Mouse (Mus musculus) thymus, adult 2 months (tissue): ENCODE results near the gene Hrh1. TPM values are rescaled to one million over a fixed set of nuclear protein-coding genes. Genes with fewer than 3 reads are reported as not detected.

Experiments used
- DNase-seq: peaks from one replicate; pipeline ENCODE4 v3.0.0; 2021
- H3K27ac ChIP-seq: fragments of 200-500 bp; 2 replicates; pipeline ENCODE4 v1.5.1; 2012; ENCODE audit warnings: low read length, control low read depth; ENCODE audit not compliant: control insufficient read depth, insufficient read depth
- H3K27me3 ChIP-seq: fragments of 200-500 bp; 2 replicates; pipeline ENCODE4 v1.6.1; 2012; ENCODE audit warnings: mild to moderate bottlenecking, low read length, moderate library complexity, mixed read lengths; ENCODE audit not compliant: control insufficient read depth, insufficient read depth
- H3K36me3 ChIP-seq: fragments of 200-500 bp; 2 replicates; pipeline ENCODE4 v1.6.1; 2012; ENCODE audit warnings: mild to moderate bottlenecking, low read length, moderate library complexity; ENCODE audit not compliant: control insufficient read depth, insufficient read depth
- H3K4me1 ChIP-seq: fragments of 200-500 bp; replicated peaks from 2 replicates; pipeline ENCODE4 v1.6.1; 2012; ENCODE audit warnings: low read length; ENCODE audit not compliant: control insufficient read depth, insufficient read depth
- H3K4me3 ChIP-seq: fragments of 200-500 bp; 2 replicates; pipeline ENCODE4 v1.5.1; 2012; ENCODE audit warnings: mild to moderate bottlenecking, low read length, control low read depth, moderate library complexity; ENCODE audit not compliant: control insufficient read depth, insufficient read depth
- CTCF ChIP-seq: fragments of 200-500 bp; IDR thresholded peaks from 2 replicates; pipeline ENCODE4 v1.5.1; 2012; ENCODE audit warnings: mild to moderate bottlenecking, control low read depth, low read length, moderate library complexity, borderline replicate concordance; ENCODE audit not compliant: control insufficient read depth, poor library complexity, insufficient read depth; ENCODE audit errors: extremely low read depth
- POLR2A ChIP-seq: fragments of 200-500 bp; IDR thresholded peaks from 2 replicates; pipeline ENCODE4 v1.6.1; 2012; ENCODE audit warnings: mild to moderate bottlenecking, low read length, control low read depth, moderate library complexity; ENCODE audit not compliant: control insufficient read depth, poor library complexity, insufficient read depth; ENCODE audit errors: extremely low read depth
- WGBS: fragments of 180-500 bp; shearing (Covaris S2); methylation state at CpG from one replicate; pipeline ENCODE4 v1.1.7; 2018; 5-methylcytosine and 5-hydroxymethylcytosine counted together
- polyA plus RNA-seq: library from polyadenylated mRNA; depleted of rRNA; stranded (reverse); fragments of >200 nt; gene quantifications from 2 replicates; pipeline ENCODE4 v1.2.3, GENCODE M21; 2012

Gene Hrh1
- polyA plus RNA-seq, 1 experiment: 0.27 TPM

GRCm38 (mm10) chr6:114394982-114395381 lies 2.8 kb upstream of the Hrh1 start:
- Histone ChIP-seq H3K36me3 (no peaks in the 10 kb centered on the region), H3K27ac (no peak overlapping the region), H3K27me3 (peaks cover 4% of the 10 kb centered on the region; the same call in 1 of the 2 replicates), H3K4me3 (no peak overlapping the region), H3K4me1 (no peaks in the 10 kb centered on the region)
- no peak for TF ChIP-seq POLR2A
- no peak for TF ChIP-seq CTCF
- WGBS: 31% methylated on average over 4 of the region's 4 CpGs
- no peak for DNase-seq

GRCm38 (mm10) chr6:114396605-114397004 lies 1.1 kb upstream of the Hrh1 start:
- WGBS: 78% methylated on average over 4 of the region's 4 CpGs
- H3K4me3 ChIP-seq: no peak overlapping the region
- H3K36me3 ChIP-seq: no peaks in the 10 kb centered on the region
- no peaks in the 10 kb centered on the region for H3K4me1 ChIP-seq
- TF ChIP-seq CTCF (no peak), POLR2A (no peak)
- no peak overlapping the region for H3K27ac ChIP-seq
- H3K27me3 ChIP-seq: peaks cover 4% of the 10 kb centered on the region; the same call in 1 of the 2 replicates
- no peak for DNase-seq

GRCm38 (mm10) chr6:114397280-114397679 lies 456 bp upstream of the Hrh1 start:
- peaks cover 4% of the 10 kb centered on the region; the same call in 1 of the 2 replicates for H3K27me3 ChIP-seq
- H3K4me1 ChIP-seq: no peaks in the 10 kb centered on the region
- TF ChIP-seq CTCF (no peak), POLR2A (no peak)
- no peaks in the 10 kb centered on the region for H3K36me3 ChIP-seq
- H3K27ac ChIP-seq: no peak overlapping the region
- no peak overlapping the region for H3K4me3 ChIP-seq
- 26% methylated on average over 11 of the region's 11 CpGs for WGBS
- no peak for DNase-seq

- H3K27ac ChIP-seq: no peak overlapping the region
- WGBS: 17% methylated on average over 9 of the region's 9 CpGs
- H3K4me1 ChIP-seq: no peaks in the 10 kb centered on the region
- H3K27me3 ChIP-seq: peaks cover 4% of the 10 kb centered on the region; the same call in 1 of the 2 replicates
- no peaks in the 10 kb centered on the region for H3K36me3 ChIP-seq
- H3K4me3 ChIP-seq: no peak overlapping the region
- TF ChIP-seq CTCF (no peak), POLR2A (no peak)
- no peak for DNase-seq
These were observed 890 bp downstream of the Hrh1 start for GRCm38 (mm10) chr6:114398626-114399025.

- 68% methylated on average over 10 of the region's 10 CpGs for WGBS
- H3K27me3 ChIP-seq: peaks cover 4% of the 10 kb centered on the region; the same call in 1 of the 2 replicates
- DNase-seq: no peak
These were observed 2.7 kb downstream of the Hrh1 start for GRCm38 (mm10) chr6:114400387-114400786.

GRCm38 (mm10) chr6:114400841-114401240 lies 3.1 kb downstream of the Hrh1 start:
- DNase-seq: no peak
- Histone ChIP-seq H3K27me3 (peaks cover 4% of the 10 kb centered on the region; the same call in 1 of the 2 replicates), H3K4me3 (no peak overlapping the region), H3K4me1 (no peaks in the 10 kb centered on the region), H3K27ac (no peak overlapping the region), H3K36me3 (no peaks in the 10 kb centered on the region)
- TF ChIP-seq POLR2A (no peak), CTCF (no peak)
- 95% methylated on average over 8 of the region's 8 CpGs for WGBS

More at GRCm38 (mm10) chr6:114400387-114400786, 2.7 kb downstream of the Hrh1 start:
- TF ChIP-seq POLR2A (no peak), CTCF (no peak)
- Histone ChIP-seq H3K4me3 (no peak overlapping the region), H3K27ac (no peak overlapping the region), H3K4me1 (no peaks in the 10 kb centered on the region), H3K36me3 (no peaks in the 10 kb centered on the region)

GRCm38 (mm10) chr6:114402161-114402560 lies 4.4 kb downstream of the Hrh1 start:
- Histone ChIP-seq H3K4me3 (no peak overlapping the region), H3K27me3 (peaks cover 4% of the 10 kb centered on the region; the same call in 1 of the 2 replicates), H3K4me1 (no peaks in the 10 kb centered on the region), H3K36me3 (no peaks in the 10 kb centered on the region), H3K27ac (no peak overlapping the region)
- no peak for DNase-seq
- no peak for TF ChIP-seq POLR2A
- TF ChIP-seq CTCF: no peak
- WGBS: 67% methylated on average over 2 of the region's 2 CpGs
